Mouse (Mus musculus): ENCODE data around the gene Tle6.

GRCm38 (mm10) chr10:81569507-81570237 lies 31.2 kb downstream of the Tle6 start:
- no peak for TF ChIP-seq RAD21 (IDR thresholded peaks at IDR 0.05; ENCODE audit: low read depth, low read length)
- no peak for TF ChIP-seq POLR2A (IDR thresholded peaks at IDR 0.05; ENCODE audit: control insufficient read depth in 1 of 2, insufficient read depth in 1 of 2, low read depth in 1 of 2, low read length in 2 of 2, poor library complexity in 1 of 2)
- no peak for TF ChIP-seq GABPA (IDR thresholded peaks at IDR 0.05; ENCODE audit: low read depth, low read length)
- TF ChIP-seq CTCF (IDR thresholded peaks at IDR 0.05 in 2 of 3, conservative IDR thresholded peaks at IDR 0.05 in 1 of 3; ENCODE audit: control insufficient read depth in 1 of 3, insufficient read depth in 1 of 3, low read depth in 2 of 3, low read length in 3 of 3, poor library complexity in 1 of 3, severe bottlenecking in 1 of 3) = no peak
- TF ChIP-seq SMC3 (IDR thresholded peaks at IDR 0.05; ENCODE audit: low read depth, low read length) = no peak
- TF ChIP-seq E2F4 (IDR thresholded peaks at IDR 0.05; ENCODE audit: borderline replicate concordance, low read depth, low read length) = no peak
- TF ChIP-seq USF1 (IDR thresholded peaks at IDR 0.05; ENCODE audit: low read depth, low read length) = no peak
- no peak for TF ChIP-seq KAT2A (conservative IDR thresholded peaks at IDR 0.05; ENCODE audit: low read depth, low read length)
- no peak for TF ChIP-seq ZC3H11A (IDR thresholded peaks at IDR 0.05; ENCODE audit: low read depth, low read length)
- TF ChIP-seq CHD2 (IDR thresholded peaks at IDR 0.05; ENCODE audit: low read length) = no peak
- TF ChIP-seq NELFE (IDR thresholded peaks at IDR 0.05; ENCODE audit: low read depth, low read length) = no peak
- TF ChIP-seq CHD1 (IDR thresholded peaks at IDR 0.05; ENCODE audit: low read depth, low read length) = no peak
- TF ChIP-seq EP300 (IDR thresholded peaks at IDR 0.05; ENCODE audit: low read depth in 1 of 2, low read length in 2 of 2) = no peak
- TF ChIP-seq POLR2AphosphoS2 (IDR thresholded peaks at IDR 0.05; ENCODE audit: low read length) = no peak
